Mouse (Mus musculus) gastrocnemius, postnatal 36 days (tissue): ENCODE results near the gene B230104I21Rik. TPM values are rescaled to one million over a fixed set of nuclear protein-coding genes. Genes with fewer than 3 reads are reported as not detected.

ENCODE experiments used
- DNase-seq, 2 experiments: peaks; one replicate each; pipeline ENCODE4 v3.0.0; 2022
- intact Hi-C: fragments of 180-260 bp; cut with DNase I; formaldehyde crosslinking; loops from one replicate; pipeline ENCODE4 v1.15.1; 2025
- total RNA-seq, 2 experiments: library from RNA; stranded (reverse); gene quantifications; 2 replicates each; pipeline ENCODE4 v1.2.3; 2021

B230104I21Rik gene
- total RNA-seq, 2 experiments from 2014 or later = not detected

DNA sequence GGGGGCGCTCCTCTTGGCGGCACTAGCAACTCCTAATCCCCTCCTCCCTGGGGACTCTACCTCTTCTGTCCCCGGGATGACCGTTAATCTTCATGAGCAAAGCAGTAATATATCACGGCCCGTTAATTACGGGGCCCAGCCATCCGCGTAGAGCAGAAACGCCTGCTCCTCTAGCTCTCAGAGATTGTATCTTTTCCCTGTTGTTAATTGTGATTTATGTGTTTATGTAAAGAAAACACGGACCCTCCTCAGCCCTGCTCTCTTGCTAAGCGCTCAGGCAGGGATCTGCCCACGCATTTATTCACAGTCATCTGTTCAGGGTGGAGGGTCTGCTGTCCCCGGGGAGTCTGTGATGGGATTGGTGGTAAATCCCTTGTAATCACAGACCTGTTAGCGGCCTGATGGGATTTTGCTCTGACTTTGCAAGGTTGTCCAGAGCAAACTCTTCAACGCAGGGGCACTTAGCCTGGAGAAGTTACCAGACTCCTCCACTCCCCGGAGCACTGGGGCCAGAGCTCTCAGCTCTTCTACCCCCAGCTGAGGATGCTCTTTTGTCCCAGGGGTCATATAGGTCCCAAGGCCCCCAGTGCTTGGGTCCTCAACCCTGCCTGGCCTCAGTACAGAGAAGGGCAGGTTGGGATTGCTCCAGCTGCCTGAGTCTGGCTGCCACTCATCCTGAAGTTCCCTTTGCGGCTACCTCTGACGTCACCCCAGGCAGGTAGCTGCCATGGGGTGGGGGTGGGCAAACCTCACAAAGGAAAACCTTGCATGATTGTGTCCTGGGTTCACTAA, 11.0 kb downstream of the B230104I21Rik start:
- intact Hi-C loops = no loop called here

GRCm38 (mm10) chr4:154348197-154348786, 12.4 kb downstream of the B230104I21Rik start:
- no peak for DNase-seq
- intact Hi-C loops = no loop called here

More for the DNA sequence above, 11.0 kb downstream of the B230104I21Rik start:
- no peak for DNase-seq

- no peak for DNase-seq
- intact Hi-C loops = no loop called here
These were observed 16.3 kb downstream of the B230104I21Rik start for GRCm38 (mm10) chr4:154352246-154352645.

DNA sequence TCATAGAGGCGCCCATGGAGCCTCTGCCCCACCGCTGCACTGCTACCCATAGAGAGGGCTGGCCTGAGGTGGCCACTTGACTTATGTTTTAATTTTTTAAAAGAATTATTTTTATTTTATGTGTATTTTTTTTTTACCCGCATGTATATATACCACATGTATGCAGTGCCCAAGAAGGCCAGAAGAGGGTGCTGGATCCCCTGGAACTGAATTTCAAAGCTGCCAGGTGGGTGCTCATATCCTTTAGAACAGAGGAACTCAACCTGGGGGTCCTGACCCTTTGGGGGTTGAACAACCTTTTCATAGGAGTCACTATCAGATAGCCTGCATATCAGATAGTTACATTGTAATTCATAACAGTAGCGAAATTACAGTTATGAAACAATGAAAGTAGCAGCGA, 19.5 kb downstream of the B230104I21Rik start:
- no peak for DNase-seq

DNA sequence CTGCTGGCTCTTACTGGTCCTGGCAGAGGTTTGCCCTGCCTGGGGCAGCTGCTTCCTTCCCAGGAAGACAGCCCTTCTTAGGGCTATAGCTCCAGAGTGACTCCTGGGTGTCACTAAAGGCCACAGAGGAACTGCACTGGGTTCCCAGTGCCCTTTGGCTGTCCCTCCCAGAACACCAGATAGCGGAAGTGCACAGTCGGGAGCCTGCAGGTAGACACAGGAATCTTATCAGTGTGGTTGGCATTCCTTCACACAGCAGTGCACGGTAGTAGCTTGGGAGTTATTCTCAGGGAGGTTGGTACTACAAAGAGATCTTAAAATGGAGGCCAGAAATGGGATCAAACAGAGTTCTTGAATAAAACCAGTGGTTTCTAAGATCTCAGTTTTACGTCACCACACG, 22.4 kb downstream of the B230104I21Rik start:
- intact Hi-C loops = no loop called here
- DNase-seq = no peak

More for the DNA sequence above, 19.5 kb downstream of the B230104I21Rik start:
- intact Hi-C loops = no loop called here

GRCm38 (mm10) chr4:154358816-154359215, 22.9 kb downstream of the B230104I21Rik start:
- DNase-seq = no peak
- intact Hi-C loops = no loop called here

DNA sequence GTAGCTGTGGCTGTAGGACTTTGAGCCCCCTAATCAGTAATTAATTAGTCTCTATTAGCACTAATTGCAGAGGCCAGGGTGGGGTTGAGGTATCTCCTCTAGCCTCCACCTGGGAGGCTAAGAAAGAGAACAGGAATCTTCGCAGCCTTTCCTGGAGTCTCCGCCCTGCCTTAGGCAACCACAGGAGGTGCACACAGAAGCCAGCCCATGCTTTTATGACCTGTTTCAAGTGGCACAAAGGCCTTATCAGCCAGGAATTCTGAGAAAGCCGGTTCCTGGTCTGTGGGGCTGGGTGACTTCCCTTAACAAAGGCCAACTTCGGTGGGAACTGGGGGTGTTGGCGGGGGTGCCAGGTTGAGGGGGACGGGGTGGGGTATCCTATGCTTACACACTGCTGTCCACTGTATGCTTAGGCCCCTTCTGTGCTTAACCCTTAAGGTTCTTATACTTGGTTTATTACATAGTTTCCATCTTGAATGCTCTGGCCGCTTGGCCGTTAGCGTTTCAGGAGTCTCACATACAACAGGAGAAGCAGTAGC, 23.9 kb downstream of the B230104I21Rik start:
- DNase-seq = no peak
- intact Hi-C loops = no loop called here

DNA sequence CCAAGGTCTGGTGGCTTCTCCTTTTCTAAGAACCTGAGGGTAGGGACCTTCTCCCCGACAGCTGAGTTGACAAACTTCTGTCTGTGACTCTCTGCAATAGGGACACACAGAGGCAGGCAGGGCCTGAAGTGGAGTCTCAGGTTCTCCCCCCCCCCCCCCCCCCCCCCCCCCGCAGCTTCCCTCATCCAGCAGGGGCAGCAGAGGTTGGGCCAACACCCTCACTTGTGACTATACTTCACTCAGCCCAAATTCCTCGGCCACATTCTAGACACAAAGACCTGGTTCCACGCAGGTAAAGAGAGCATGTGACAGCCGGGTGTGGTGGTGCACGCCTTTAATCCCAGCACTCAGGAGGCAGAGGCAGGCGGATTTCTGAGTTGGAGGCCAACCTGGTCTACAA, 24.5 kb downstream of the B230104I21Rik start:
- intact Hi-C loops = no loop called here
- DNase-seq = no peak

DNA sequence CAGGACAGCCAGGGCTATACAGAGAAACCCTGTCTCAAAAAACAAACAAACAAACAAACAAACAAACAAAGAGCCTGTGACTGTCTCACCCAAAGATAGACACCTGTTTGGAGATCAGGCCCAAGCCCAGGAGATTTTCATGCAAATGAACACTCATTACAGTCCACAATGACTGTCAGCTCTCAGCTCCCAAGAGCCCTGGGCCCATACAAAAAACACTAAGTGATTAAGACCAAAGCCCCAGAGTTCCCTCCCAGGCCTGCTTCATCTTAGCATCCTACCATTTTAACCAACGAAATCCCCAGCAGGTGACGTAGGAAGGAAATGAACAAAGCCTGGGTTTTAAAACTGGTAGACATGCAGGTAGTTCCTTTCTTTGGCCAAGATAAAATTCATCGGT, 24.9 kb downstream of the B230104I21Rik start:
- intact Hi-C loops = no loop called here
- no peak for DNase-seq

DNA sequence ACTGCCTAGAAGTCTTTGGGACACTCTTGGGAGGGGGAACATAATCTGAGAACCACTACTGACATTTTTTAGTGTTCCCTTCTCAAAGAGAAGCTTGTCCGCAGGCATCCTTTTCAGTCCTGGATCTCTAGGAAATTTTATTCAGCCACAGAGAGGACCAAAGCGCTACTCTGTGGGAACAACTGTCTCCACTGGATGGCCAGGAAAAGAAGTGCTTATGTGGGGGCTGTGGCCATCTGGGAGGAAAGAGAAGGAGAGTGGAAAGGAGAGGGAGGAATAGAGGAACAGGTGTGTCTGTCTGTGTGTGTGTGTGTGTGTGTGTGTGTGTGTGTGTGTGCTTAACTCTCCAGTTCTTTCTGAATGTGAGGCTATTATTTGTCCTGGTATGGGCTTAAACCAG, 28.8 kb downstream of the B230104I21Rik start:
- intact Hi-C loops = no loop called here
- no peak for DNase-seq

DNA sequence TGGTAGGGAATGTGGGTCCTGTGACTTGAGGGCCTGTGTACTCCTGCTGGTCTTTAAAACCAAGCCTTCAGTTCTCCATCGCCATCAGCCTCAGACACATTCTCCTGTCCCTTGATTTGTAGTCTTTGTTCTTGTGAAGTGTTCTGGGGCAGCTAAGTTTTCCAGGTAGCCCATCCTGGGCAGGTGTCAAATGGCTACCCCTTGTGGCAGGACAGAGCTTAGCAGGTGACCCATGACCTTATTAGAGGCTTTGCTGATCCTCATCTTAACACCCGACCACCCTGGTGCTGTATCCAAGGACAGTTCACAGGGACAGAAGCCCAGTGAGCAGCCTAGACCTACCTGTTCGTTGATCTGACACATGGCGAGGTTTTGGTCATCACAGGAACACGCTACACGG, 30.9 kb downstream of the B230104I21Rik start:
- DNase-seq = no peak
- intact Hi-C loops = no loop called here

DNA sequence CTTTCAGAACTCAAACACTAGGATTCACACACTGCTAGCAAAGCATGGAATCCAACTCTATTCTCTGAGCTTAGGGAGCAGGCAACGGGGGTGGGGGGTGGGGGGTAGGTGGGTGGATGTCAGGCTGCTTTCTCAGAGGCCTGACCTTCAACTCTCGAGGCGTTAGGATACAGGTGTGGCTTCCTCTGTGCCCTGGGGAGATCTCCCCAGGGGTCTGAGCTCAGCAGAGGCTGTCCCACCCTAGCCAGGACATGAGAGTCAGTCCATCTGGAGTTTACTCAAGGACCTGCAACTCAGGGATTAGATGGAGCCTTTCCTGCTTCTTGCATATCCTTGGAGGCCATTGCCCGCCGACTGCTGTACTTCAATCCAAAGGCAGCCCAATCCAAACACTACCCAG, 33.2 kb downstream of the B230104I21Rik start:
- no peak for DNase-seq
- intact Hi-C loops = no loop called here

- no peak for DNase-seq
These were observed 34.9 kb downstream of the B230104I21Rik start for GRCm38 (mm10) chr4:154370841-154371240.

GRCm38 (mm10) chr4:154371542-154372247, 35.8 kb downstream of the B230104I21Rik start:
- intact Hi-C loops = no loop called here
- no peak for DNase-seq

More at GRCm38 (mm10) chr4:154370841-154371240, 34.9 kb downstream of the B230104I21Rik start:
- intact Hi-C loops = no loop called here

DNA sequence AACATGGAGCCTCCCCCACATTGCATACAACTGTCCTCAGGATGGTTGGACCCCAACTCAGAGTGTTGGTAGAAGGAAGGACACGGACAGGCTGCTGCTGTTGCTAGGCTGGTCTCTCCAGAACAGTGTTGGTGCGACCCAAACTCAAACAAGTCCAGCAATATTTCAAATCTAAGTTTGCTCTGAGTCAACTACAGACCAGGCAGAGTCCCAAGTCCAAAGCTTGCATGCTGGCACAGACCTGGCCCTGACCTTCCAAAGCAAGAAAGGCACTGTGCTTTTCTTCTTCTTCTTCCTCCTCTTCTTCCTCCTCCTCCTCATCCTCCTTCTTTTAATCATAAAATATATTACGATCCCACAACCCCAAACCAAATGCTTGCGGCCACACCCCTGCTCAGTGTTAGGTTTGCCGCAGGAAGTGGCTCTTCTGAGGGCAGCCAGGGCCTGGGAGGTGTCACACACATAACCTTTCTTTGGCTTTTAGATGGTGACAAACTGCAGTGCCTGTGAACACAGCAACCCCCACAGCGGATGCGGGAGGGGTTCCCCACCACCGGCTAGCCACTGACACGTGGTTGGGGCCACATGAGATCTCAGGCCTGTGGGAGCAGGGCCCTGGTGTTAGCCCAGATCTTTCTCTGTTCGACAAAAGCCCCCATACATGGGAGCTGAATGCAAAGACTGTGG, 40.2 kb downstream of the B230104I21Rik start:
- no peak for DNase-seq
- intact Hi-C loops = no loop called here

DNA sequence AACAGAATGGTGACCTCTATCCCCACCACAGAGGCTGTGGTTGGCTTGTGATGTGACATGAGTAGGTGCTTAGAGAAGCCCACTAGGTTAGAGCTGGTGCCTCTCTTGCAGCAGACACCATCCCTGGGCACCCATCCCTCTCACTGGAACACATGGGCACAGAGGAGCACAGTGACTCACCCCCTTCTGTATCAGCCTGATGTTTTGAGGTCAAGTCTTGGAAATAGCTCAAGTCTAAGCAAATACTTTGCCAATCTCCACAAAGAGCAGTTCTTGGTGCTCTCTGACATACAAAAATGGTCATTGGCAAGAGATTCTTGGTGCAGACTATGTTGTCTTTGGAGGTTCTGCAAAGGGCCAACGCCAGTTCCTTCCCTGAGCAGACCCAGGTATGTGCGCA, 42.9 kb downstream of the B230104I21Rik start:
- intact Hi-C loops = no loop called here
- DNase-seq = no peak

GRCm38 (mm10) chr4:154385208-154385607, 49.3 kb downstream of the B230104I21Rik start:
- intact Hi-C loops = no loop called here
- DNase-seq = no peak

DNA sequence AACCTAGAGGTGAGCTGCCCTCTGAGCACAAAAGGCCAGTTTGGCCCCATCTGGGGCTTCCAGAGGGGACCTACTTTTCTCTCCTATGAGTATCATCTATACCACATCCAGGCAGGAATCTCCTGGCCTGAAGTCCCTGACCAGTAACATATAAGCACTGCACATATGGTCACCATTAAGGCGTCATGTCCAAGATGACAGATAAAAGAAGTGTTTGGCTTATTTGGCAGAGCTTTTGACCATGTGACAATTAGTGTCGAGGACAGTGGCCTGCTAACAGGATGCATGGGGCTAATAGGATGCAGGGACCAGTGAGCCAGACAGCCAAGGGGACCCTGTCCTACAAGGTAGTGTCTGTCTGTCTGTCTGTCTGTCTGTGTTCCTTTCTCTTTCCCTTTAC, 50.0 kb downstream of the B230104I21Rik start:
- DNase-seq = no peak
- intact Hi-C loops = no loop called here

DNA sequence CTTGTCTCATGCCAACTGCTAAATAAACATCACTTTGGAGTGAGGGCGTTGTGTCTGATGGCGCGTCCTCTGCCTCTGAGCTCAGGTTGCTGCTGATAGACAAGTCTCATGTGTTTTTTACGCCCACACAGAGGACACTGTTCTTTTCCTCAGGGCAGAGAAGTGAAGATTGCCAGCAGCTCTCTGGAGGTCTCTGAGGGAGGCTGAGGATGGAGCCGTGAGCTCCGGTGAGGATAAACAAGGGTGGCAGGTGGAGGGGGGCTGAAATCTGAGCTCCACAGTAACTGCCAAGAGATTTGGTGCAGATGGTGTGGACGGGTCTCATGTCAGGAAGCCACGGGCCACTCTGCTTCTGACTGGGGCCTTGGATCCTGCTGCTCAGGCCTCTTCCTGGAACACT, 50.9 kb downstream of the B230104I21Rik start:
- intact Hi-C loops = no loop called here
- DNase-seq = no peak

DNA sequence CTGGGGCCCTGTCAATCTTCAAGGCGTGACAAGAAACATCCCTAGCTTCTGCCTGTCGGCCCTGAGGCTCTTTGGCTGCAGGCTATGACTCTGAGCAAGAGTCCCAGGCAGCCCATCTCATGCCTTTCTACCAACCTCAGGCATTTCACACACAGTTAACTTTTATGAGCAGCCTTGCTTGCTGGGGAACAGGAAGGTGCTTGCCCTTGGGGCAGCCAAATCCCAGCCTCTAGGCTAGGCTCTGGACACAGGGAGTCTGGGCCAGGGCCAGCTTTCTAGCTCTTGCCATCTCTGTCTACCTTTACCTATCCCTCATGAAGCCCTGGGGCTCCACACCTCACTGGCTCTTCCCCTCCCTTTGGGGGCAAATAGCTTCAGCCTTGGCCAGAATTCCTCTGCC, 53.7 kb downstream of the B230104I21Rik start:
- intact Hi-C loops = no loop called here
- DNase-seq = no peak
